Mouse (Mus musculus) C2C12 (cell line): ENCODE results near the gene E030018B13Rik.

Experiments
- CEBPB ChIP-seq: IDR thresholded peaks from one replicate; pipeline ENCODE4 v1.6.1; 2011; ENCODE audit warnings: low read depth, mild to moderate bottlenecking, control low read depth, moderate library complexity
- CTCF ChIP-seq: IDR thresholded peaks from one replicate; pipeline ENCODE4 v1.5.1; 2011; ENCODE audit not compliant: control insufficient read depth, insufficient read depth, insufficient read length
- FOSL1 ChIP-seq: IDR thresholded peaks from one replicate; pipeline ENCODE4 v1.8.0; 2011; ENCODE audit warnings: mild to moderate bottlenecking, low read length; ENCODE audit not compliant: poor library complexity, insufficient read depth, severe bottlenecking
- MAX ChIP-seq: IDR thresholded peaks from one replicate; pipeline ENCODE4 v1.6.1; 2011; ENCODE audit warnings: mild to moderate bottlenecking, control low read depth
- MYOD1 ChIP-seq: IDR thresholded peaks from one replicate; pipeline ENCODE4 v1.6.1; 2011; ENCODE audit warnings: low read depth; ENCODE audit not compliant: control insufficient read depth, insufficient read length
- MYOG ChIP-seq: IDR thresholded peaks from one replicate; pipeline ENCODE4 v1.6.1; 2011; ENCODE audit not compliant: control insufficient read depth, insufficient read length; ENCODE audit errors: extremely low read depth
- USF1 ChIP-seq: IDR thresholded peaks from one replicate; pipeline ENCODE4 v1.6.1; 2011; ENCODE audit warnings: low read depth, mild to moderate bottlenecking, control low read depth, moderate library complexity

DNA sequence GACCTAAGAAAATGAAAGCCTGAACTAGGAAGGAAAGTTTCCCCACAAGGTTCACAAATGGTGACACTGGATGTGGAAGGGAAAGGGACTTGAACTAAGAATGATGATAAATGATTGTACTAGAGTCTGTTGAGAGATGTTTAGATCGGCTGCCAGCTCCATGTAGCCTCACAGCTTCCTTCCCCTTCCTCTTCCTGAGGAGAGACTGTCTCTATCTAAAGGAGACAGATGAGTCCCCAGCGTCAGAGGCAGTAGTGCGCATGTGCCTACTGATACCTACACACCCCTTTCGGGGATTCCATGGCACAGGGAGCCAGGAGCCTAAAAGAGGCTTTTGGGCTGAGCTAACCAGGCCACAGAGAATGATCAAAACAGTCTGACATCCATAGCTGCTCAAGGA, 24.8 kb downstream of the E030018B13Rik start:
- no peak for TF ChIP-seq CTCF
- no peak for TF ChIP-seq MAX
- no peak for TF ChIP-seq CEBPB
- no peak for TF ChIP-seq MYOG
- no peak for TF ChIP-seq USF1
- no peak for TF ChIP-seq FOSL1
- TF ChIP-seq MYOD1, result no peak
